Mouse (Mus musculus) cerebellum, postnatal 14 days (tissue): ENCODE measurements around the gene Gm11214.

Source experiments
- DNase-seq, 2 experiments: peaks; one replicate each; pipeline ENCODE4 v3.0.0; 2021; ENCODE audit warnings: mixed read lengths in 2 of 2

Gene Gm11214

GRCm38 (mm10) chr4:63659775-63660174, 3.4 kb downstream of the Gm11214 start:
- DNase-seq = no peak

- DNase-seq = no peak
Observed at GRCm38 (mm10) chr4:63659086-63659485, 4.1 kb downstream of the Gm11214 start.

- peak in 1 of 2 experiments; percentile 4 for DNase-seq
Observed at GRCm38 (mm10) chr4:63654381-63654780, 8.8 kb downstream of the Gm11214 start.

- DNase-seq = no peak
Observed at GRCm38 (mm10) chr4:63643956-63644726, 19.0 kb downstream of the Gm11214 start.

- no peak for DNase-seq
Observed at GRCm38 (mm10) chr4:63639842-63640241, 23.3 kb downstream of the Gm11214 start.

- DNase-seq = no peak
Observed at GRCm38 (mm10) chr4:63638603-63639002, 24.6 kb downstream of the Gm11214 start.

GRCm38 (mm10) chr4:63633181-63633580, 30.0 kb downstream of the Gm11214 start:
- no peak for DNase-seq

- DNase-seq = no peak
Observed at GRCm38 (mm10) chr4:63627111-63627510, 36.1 kb downstream of the Gm11214 start.

DNA sequence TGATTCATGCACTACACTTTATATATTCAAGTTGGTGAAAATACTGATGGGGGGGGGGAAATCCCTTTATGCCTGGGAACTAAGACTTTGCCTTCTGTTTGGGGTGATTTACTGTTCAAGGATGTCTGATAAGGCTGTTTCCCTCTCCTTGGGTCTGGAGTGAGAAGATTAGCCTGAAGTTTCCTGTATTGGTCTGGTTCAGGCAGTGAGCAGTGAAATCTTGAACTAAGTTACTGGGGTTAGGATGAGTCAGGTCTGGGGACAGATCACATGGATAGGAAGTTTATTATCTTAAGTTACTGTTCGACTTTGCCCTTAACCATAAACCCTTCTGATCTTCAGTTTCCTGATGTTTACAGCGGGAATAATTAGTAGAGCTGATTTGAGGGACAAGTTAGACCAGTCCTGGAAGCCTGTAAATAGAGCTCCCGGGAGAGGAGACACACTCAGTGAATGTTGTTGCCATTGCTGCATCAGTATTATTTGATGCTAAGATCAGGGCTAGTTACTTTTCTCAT, 37.6 kb downstream of the Gm11214 start:
- no peak for DNase-seq

DNA sequence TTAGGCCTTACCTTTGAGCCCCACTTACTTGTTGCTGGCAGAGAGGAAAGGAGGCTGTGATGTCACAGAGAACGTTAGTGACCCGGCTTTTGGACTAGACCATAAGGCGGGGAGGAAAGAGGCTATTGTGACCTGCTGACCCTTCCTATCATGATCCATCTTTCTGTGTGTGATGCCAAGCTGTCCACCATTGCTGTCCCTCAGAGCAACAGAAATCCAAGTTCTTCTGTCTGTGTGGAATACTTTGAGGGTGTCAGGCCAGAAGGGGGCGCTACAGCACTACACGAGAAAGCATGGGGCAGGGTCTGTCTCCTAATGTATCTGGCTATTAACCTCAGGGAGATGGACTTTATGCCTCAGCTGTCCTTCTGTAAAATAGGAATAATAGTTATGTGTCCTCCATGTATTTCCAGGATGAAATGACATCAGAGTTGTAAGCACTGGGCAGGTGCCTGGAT, 40.8 kb downstream of the Gm11214 start, which contains the start of gene Tex48:
TSS of gene Tex48 (minus strand) at position 51 of the 458 bp plus-strand sequence.
- DNase-seq = peak; percentile 7 to 29

DNA sequence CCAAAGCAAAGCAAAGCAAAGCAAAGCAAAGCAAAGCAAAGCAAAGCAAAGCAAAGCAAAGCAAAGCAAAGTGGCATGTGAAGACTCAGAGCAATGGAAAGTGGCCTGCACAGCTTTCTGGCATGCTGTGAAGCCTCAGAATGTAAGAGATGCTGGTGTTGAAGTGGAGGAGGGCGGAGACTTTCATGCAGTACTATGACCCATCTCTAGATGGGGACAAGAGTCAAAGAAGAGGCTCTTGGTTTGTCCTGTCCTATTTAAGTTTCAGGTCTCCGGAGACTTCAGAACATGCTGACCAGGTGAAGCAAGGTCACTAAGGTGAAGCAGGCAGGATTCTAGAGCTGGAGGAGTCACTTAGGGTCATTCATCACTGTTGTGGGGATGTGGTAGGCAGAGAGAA, 41.3 kb downstream of the Gm11214 start:
- DNase-seq = no peak
